Mouse (Mus musculus) kidney, postnatal 0 days (tissue): ENCODE measurements around the gene Tsc22d4. TPM values are rescaled to one million over a fixed set of nuclear protein-coding genes. Genes with fewer than 3 reads are reported as not detected.

ENCODE experiments used
- ATAC-seq: fragments of 200-750 bp; cut with Nextera tagmentation; replicated peaks from 2 replicates; pipeline ENCODE4 v1.8.0; 2017; ENCODE audit warnings: low read depth, moderate number of reproducible peaks, moderate TSS enrichment, moderate library complexity; ENCODE audit not compliant: low FRiP score
- DNase-seq: peaks from one replicate; pipeline ENCODE4 v3.0.0-alpha.2; 2016; ENCODE audit warnings: low spot score
- H3K27ac ChIP-seq: fragments of 300-500 bp; sonication (generic); 2 replicates; pipeline ENCODE4 v1.5.1; 2014; ENCODE audit warnings: mild to moderate bottlenecking
- H3K27me3 ChIP-seq: fragments of 300-500 bp; sonication (generic); 2 replicates; pipeline ENCODE4 v1.6.1; 2014; ENCODE audit warnings: low read length, mixed read lengths; ENCODE audit not compliant: insufficient read depth
- H3K36me3 ChIP-seq: fragments of 300-500 bp; sonication (generic); 2 replicates; pipeline ENCODE4 v1.6.1; 2014; ENCODE audit warnings: low read length, mixed read lengths; ENCODE audit not compliant: insufficient read depth
- H3K4me1 ChIP-seq: fragments of 300-500 bp; sonication (generic); replicated peaks from 2 replicates; pipeline ENCODE4 v1.6.1; 2014; ENCODE audit warnings: antibody characterized with exemption, low read length, mixed read lengths; ENCODE audit not compliant: insufficient read depth
- H3K4me2 ChIP-seq: fragments of 300-500 bp; sonication (generic); 2 replicates; pipeline ENCODE4 v1.6.1; 2014; ENCODE audit warnings: mild to moderate bottlenecking, low read length, moderate library complexity, mixed read lengths
- H3K4me3 ChIP-seq: fragments of 300-500 bp; sonication (generic); replicated peaks from 2 replicates; pipeline ENCODE4 v1.5.1; 2014; ENCODE audit warnings: low read depth, low read length
- H3K9ac ChIP-seq: fragments of 300-500 bp; sonication (generic); 2 replicates; pipeline ENCODE4 v1.6.1; 2014; ENCODE audit warnings: low read depth, low read length
- H3K9me3 ChIP-seq: fragments of 300-500 bp; sonication (generic); replicated peaks from 2 replicates; pipeline ENCODE4 v1.6.1; 2016; ENCODE audit warnings: low read length, inconsistent platforms, mixed read lengths
- CTCF ChIP-seq: IDR thresholded peaks from 2 replicates; pipeline ENCODE4 v1.5.1; 2016; ENCODE audit warnings: antibody characterized with exemption, low read depth, mild to moderate bottlenecking, moderate library complexity
- WGBS: fragments of 180-500 bp; shearing (Covaris S2); extraction: QIAGEN DNeasy Blood & Tissue Kit; methylation state at CpG from one replicate; pipeline ENCODE4 v1.1.7; 2014; 5-methylcytosine and 5-hydroxymethylcytosine counted together
- polyA plus RNA-seq: library from polyadenylated mRNA; unstranded; fragments of >200 nt; fragmentation: Nextera tagmentation; extraction: Ambion mirVana; gene quantifications from 2 replicates; pipeline ENCODE4 v1.2.1, GENCODE M21; 2015

Tsc22d4 gene
- 107 and 110 TPM in 2 replicates for polyA plus RNA-seq

DNA sequence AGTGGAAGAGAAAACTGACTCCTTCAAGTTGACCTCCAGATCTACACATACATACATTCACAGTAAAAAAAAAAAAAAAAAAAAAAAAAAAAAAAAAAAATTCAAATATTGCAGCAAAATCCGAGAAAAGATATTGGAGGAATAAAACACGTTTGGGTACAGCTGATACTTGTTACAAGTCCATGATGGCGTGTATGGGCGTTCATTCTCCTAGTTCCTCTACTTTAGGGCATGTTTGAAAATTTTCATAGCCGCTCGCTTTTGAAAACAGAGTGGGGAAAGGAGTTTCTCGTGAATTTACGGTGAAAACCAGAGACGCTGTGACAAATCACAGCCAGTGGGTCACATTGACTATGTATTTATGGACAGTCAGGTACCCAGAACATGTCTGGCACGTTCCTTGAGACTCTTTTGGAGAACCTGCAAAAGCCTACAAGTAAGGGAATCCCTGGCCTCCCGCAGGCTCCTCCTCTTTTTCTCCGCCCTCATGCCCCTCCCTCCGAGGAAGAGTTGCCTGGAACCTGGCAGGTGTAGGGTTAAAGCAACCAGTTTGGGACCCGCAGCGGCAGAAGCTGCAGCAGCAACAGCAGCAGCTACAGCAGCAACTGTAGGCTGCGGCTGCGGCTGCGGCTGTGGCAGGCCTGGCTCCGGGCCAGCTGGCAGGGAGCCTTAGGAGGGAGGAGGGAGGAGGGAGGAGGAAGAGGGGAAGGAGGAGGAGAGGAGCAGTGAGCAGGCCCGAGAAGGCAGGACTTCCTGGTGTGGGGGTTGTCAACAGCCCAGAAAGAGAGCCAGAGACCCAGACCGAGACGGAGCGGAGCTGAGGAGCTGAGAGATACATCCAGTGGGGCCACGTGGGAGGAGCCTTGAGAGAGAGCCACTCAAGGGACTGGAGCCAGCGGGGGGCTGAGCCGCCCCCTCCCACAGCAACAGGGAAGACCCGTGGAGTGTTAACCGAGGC, at the start of gene Tsc22d4:
TSS of gene Tsc22d4 (plus strand) at position 517 of the 958 bp plus-strand sequence.
- H3K9me3 ChIP-seq: no peaks in the 10 kb centered on the region
- no peaks in the 10 kb centered on the region for H3K36me3 ChIP-seq
- peak; percentile 97 for DNase-seq
- peak within 1 kb of the TSS; percentile 64 for H3K4me3 ChIP-seq
- H3K9ac ChIP-seq: peak within 1 kb of the TSS; percentile 77
- 3% methylated on average over 27 of the region's 28 CpGs for WGBS
- H3K4me2 ChIP-seq: peak within 1 kb of the TSS; percentile 99
- peak within 1 kb of the TSS; percentile 97 for H3K27ac ChIP-seq
- H3K27me3 ChIP-seq: no peaks in the 10 kb centered on the region
- peak; percentile 81 for ATAC-seq
- peaks cover 14% of the 10 kb centered on the region for H3K4me1 ChIP-seq
- peak; percentile 6; the same call in 1 of the 2 replicates for TF ChIP-seq CTCF

- DNase-seq (no peak), ATAC-seq (no peak)
- TF ChIP-seq CTCF: no peak
- no peak overlapping the region for H3K27ac ChIP-seq
- H3K9me3 ChIP-seq: no peaks in the 10 kb centered on the region
- H3K4me2 ChIP-seq: no peak overlapping the region
- H3K27me3 ChIP-seq: no peaks in the 10 kb centered on the region
- H3K9ac ChIP-seq: no peak overlapping the region
- H3K4me3 ChIP-seq: no peak overlapping the region
- WGBS: 68% methylated on average over 4 of the region's 4 CpGs
- no peaks in the 10 kb centered on the region for H3K36me3 ChIP-seq
- no peaks in the 10 kb centered on the region for H3K4me1 ChIP-seq
Observed at GRCm38 (mm10) chr5:137695930-137696329, 49.6 kb upstream of the Tsc22d4 start.

DNA sequence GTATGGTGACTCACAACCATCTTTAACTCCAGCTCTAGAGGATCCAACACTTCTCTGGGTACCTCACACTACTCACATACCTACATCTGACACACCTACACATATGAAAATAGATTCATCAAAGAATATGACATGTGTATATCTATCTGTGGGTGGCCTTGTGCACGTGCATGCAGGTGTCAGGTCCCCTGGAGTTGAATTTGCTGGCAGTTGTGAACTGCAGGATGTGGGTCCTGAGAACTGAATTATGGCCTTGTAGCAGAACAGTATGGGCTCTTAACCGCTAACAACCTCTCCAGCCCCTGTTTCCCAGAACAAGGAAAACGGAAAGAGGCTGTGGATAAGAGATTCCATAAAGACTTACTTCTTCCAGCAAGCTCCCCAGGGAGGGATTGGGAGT, 46.5 kb upstream of the Tsc22d4 start:
- ATAC-seq (no peak), DNase-seq (no peak)
- Histone ChIP-seq H3K27ac (no peak overlapping the region), H3K4me3 (no peak overlapping the region), H3K27me3 (no peaks in the 10 kb centered on the region), H3K9me3 (no peaks in the 10 kb centered on the region), H3K4me2 (no peak overlapping the region), H3K9ac (no peak overlapping the region), H3K4me1 (no peaks in the 10 kb centered on the region), H3K36me3 (no peaks in the 10 kb centered on the region)
- WGBS: 57% methylated on average over 3 of the region's 3 CpGs
- no peak for TF ChIP-seq CTCF

DNA sequence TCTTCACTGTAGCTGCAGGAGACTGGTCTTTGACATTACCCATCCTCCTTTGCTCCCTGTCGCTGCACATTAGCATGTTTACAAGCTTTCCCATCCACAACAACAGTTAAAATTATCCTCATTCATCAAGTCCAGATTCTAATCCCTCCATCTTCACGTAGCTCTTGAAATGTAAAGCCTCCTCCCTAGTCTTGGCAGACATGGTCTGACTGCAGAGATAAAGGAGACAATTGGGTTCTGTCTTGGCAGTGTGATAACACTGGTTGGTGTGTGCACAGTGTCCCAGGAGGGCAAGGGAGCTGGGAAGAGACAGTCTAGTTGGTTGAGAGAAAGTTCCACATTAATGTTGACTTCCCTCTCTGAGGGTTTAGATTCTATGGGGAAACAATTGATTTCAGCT, 45.7 kb upstream of the Tsc22d4 start:
- no peak overlapping the region for H3K9ac ChIP-seq
- H3K4me1 ChIP-seq: no peaks in the 10 kb centered on the region
- ATAC-seq (no peak), DNase-seq (no peak)
- TF ChIP-seq CTCF: no peak
- H3K9me3 ChIP-seq: no peaks in the 10 kb centered on the region
- WGBS: 56% methylated on average over 2 of the region's 2 CpGs
- H3K4me2 ChIP-seq: no peak overlapping the region
- H3K36me3 ChIP-seq: no peaks in the 10 kb centered on the region
- no peak overlapping the region for H3K27ac ChIP-seq
- H3K4me3 ChIP-seq: no peak overlapping the region
- H3K27me3 ChIP-seq: no peaks in the 10 kb centered on the region

GRCm38 (mm10) chr5:137705242-137705641, 40.3 kb upstream of the Tsc22d4 start:
- ATAC-seq (no peak), DNase-seq (no peak)
- TF ChIP-seq CTCF: no peak
- H3K9ac ChIP-seq: no peak overlapping the region
- H3K4me2 ChIP-seq: no peak overlapping the region
- no peak overlapping the region for H3K27ac ChIP-seq
- no peaks in the 10 kb centered on the region for H3K4me1 ChIP-seq
- no peaks in the 10 kb centered on the region for H3K9me3 ChIP-seq
- no peaks in the 10 kb centered on the region for H3K27me3 ChIP-seq
- 37% methylated on average over 6 of the region's 6 CpGs for WGBS
- H3K4me3 ChIP-seq: no peak overlapping the region
- H3K36me3 ChIP-seq: no peaks in the 10 kb centered on the region

GRCm38 (mm10) chr5:137706913-137707633, 38.5 kb upstream of the Tsc22d4 start:
- ATAC-seq: peak; percentile 87
- Histone ChIP-seq H3K4me1 (no peaks in the 10 kb centered on the region), H3K36me3 (no peaks in the 10 kb centered on the region), H3K27ac (peak overlapping the region; percentile 34; the same call in 1 of the 2 replicates), H3K27me3 (no peaks in the 10 kb centered on the region), H3K9me3 (no peaks in the 10 kb centered on the region), H3K4me3 (no peak overlapping the region), H3K4me2 (no peak overlapping the region), H3K9ac (no peak overlapping the region)
- 52% methylated on average over 12 of the region's 12 CpGs for WGBS
- DNase-seq: peak; percentile 61
- TF ChIP-seq CTCF: no peak
